In genomic region chr19:7415916-7416833, GRCm38 (mm10) we compare ENCODE assay signal across 7 mouse cellular contexts. TPM values are rescaled to one million over a fixed set of nuclear protein-coding genes. Genes with fewer than 3 reads are reported as not detected.
DNase-seq lines count a peak whose midpoint lies in the region; ATAC-seq and TF ChIP-seq lines count a peak whose summit lies in the region.

No protein-coding gene starts in this region.

- peak overlapping the region; percentile 99 for H3K27ac ChIP-seq in forebrain, postnatal 0 days (ENCODE audit: low read depth, low read length)
- H3K27ac ChIP-seq in kidney, embryonic 15.5 days = peak overlapping the region; percentile 96
- H3K27ac ChIP-seq in neural tube, embryonic 12.5 days = peak overlapping the region; percentile 97

- H3K9ac ChIP-seq in forebrain, postnatal 0 days = peak overlapping the region; percentile 94
- H3K9ac ChIP-seq in kidney, embryonic 15.5 days = peak overlapping the region; percentile 99
- H3K9ac ChIP-seq in neural tube, embryonic 12.5 days = peak overlapping the region; percentile 98

- H3K36me3 ChIP-seq in forebrain, postnatal 0 days (ENCODE audit: insufficient read depth) = 0 out of 2 replicates have a peak, but pooled peaks cover under 1% of the 10 kb centered on the region
- peaks cover 15% of the 10 kb centered on the region for H3K36me3 ChIP-seq in kidney, embryonic 15.5 days
- H3K36me3 ChIP-seq in neural tube, embryonic 12.5 days = peaks cover 12% of the 10 kb centered on the region

- no peaks in the 10 kb centered on the region for H3K9me3 ChIP-seq in forebrain, postnatal 0 days (ENCODE audit: low read length)
- H3K9me3 ChIP-seq in kidney, embryonic 15.5 days (replicated peaks) = no peaks in the 10 kb centered on the region
- no peaks in the 10 kb centered on the region for H3K9me3 ChIP-seq in neural tube, embryonic 12.5 days

- TF ChIP-seq CTCF in forebrain, postnatal 0 days (IDR thresholded peaks at IDR 0.05; ENCODE audit: low read depth) = no peak

- no peaks in the 10 kb centered on the region for H3K27me3 ChIP-seq in forebrain, postnatal 0 days (ENCODE audit: insufficient read depth, low read length)
- no peaks in the 10 kb centered on the region for H3K27me3 ChIP-seq in kidney, embryonic 15.5 days
- H3K27me3 ChIP-seq in neural tube, embryonic 12.5 days (replicated peaks) = no peaks in the 10 kb centered on the region

- no peak for ATAC-seq in forebrain, postnatal 0 days
- no peak; the same call in 1 of the 2 replicates for ATAC-seq in kidney, embryonic 15.5 days (replicated peaks; ENCODE audit: low FRiP score)
- no peak for ATAC-seq in neural tube, embryonic 12.5 days (ENCODE audit: low FRiP score, low read depth)

- peaks cover 20% of the 10 kb centered on the region for H3K4me1 ChIP-seq in forebrain, postnatal 0 days (ENCODE audit: insufficient read depth)
- H3K4me1 ChIP-seq in kidney, embryonic 15.5 days = peaks cover 45% of the 10 kb centered on the region
- H3K4me1 ChIP-seq in neural tube, embryonic 12.5 days = peaks cover 35% of the 10 kb centered on the region

- H3K4me3 ChIP-seq in forebrain, postnatal 0 days (ENCODE audit: low read depth, low read length) = peak overlapping the region; percentile 90
- H3K4me3 ChIP-seq in kidney, embryonic 15.5 days (replicated peaks) = peak overlapping the region; percentile 81
- peak overlapping the region; percentile 98 for H3K4me3 ChIP-seq in neural tube, embryonic 12.5 days

- H3K4me2 ChIP-seq in forebrain, postnatal 0 days (ENCODE audit: low read depth) = peak overlapping the region; percentile 86
- peak overlapping the region; percentile 75 for H3K4me2 ChIP-seq in kidney, embryonic 15.5 days
- peak overlapping the region; percentile 83 for H3K4me2 ChIP-seq in neural tube, embryonic 12.5 days (replicated peaks)

- WGBS in forebrain, postnatal 0 days = 35% methylated on average over 22 of the region's 22 CpGs
- WGBS in kidney, embryonic 15.5 days = 13% methylated on average over 22 of the region's 22 CpGs
- 28% methylated on average over 22 of the region's 22 CpGs for WGBS in neural tube, embryonic 12.5 days

- DNase-seq in retina, postnatal 1 day = peak; percentile 5
- DNase-seq in retina, embryonic 14.5 days (ENCODE audit: low spot score) = no peak
- no peak for DNase-seq in forebrain, postnatal 0 days
- DNase-seq in layer of hippocampus, adult 9-11 months = no peak
- no peak for DNase-seq in layer of hippocampus, postnatal 14 days (ENCODE audit: low spot score in 2 of 2)

RNA-seq across cellular contexts. Expression of gene 2700081O15Rik, which starts 1.2 kb away (rescaled TPM):
- total RNA-seq in forebrain, postnatal 0 days (2014; rRNA removed) = 185 and 206 TPM in 2 replicates
- polyA plus RNA-seq in forebrain, postnatal 0 days (2015; fragmentation: Nextera tagmentation; extraction: Ambion mirVana) = 24.3 and 29.9 TPM in 2 replicates
- 6.0 and 7.4 TPM in 2 replicates for polyA plus RNA-seq in kidney, embryonic 15.5 days (2015; fragmentation: Nextera tagmentation; extraction: Ambion mirVana)
- polyA plus RNA-seq in neural tube, embryonic 12.5 days (2016; fragmentation: Nextera tagmentation; extraction: Ambion mirVana) = 21.6 and 22.7 TPM in 2 replicates
- 10 to 100 TPM; 57.8 to 64.3 TPM for total RNA-seq in layer of hippocampus, postnatal 14 days (2021)

RNA-seq across cellular contexts. Expression of gene Spindoc, which starts 33.4 kb away (rescaled TPM):
- 43.2 and 48.9 TPM in 2 replicates for total RNA-seq in forebrain, postnatal 0 days (2014; rRNA removed)
- 16.4 and 20.8 TPM in 2 replicates for polyA plus RNA-seq in forebrain, postnatal 0 days (2015; fragmentation: Nextera tagmentation; extraction: Ambion mirVana)
- 31.5 and 33.9 TPM in 2 replicates for polyA plus RNA-seq in kidney, embryonic 15.5 days (2015; fragmentation: Nextera tagmentation; extraction: Ambion mirVana)
- 42.8 and 46.6 TPM in 2 replicates for polyA plus RNA-seq in neural tube, embryonic 12.5 days (2016; fragmentation: Nextera tagmentation; extraction: Ambion mirVana)
- total RNA-seq in layer of hippocampus, postnatal 14 days (2021) = 10 to 100 TPM; 32.8 to 33.9 TPM
